Mouse (Mus musculus) stomach, embryonic 14.5 days (tissue): Measurements from ENCODE around the gene Lbh. TPM values are rescaled to one million over a fixed set of nuclear protein-coding genes. Genes with fewer than 3 reads are reported as not detected.

Experiments
- ATAC-seq: fragments of 200-750 bp; cut with Nextera tagmentation; 2 replicates; pipeline ENCODE4 v1.8.0; 2017; ENCODE audit warnings: low read depth, moderate TSS enrichment; ENCODE audit not compliant: insufficient number of reproducible peaks, insufficient read depth, low FRiP score
- H3K27ac ChIP-seq: fragments of 300-500 bp; sonication (generic); 2 replicates; pipeline ENCODE4 v1.5.1; 2014; ENCODE audit warnings: mild to moderate bottlenecking, low read length, moderate library complexity, mixed read lengths
- H3K27me3 ChIP-seq: fragments of 300-500 bp; sonication (generic); 2 replicates; pipeline ENCODE4 v1.6.1; 2014; ENCODE audit warnings: low read length, control low read depth, mixed read lengths; ENCODE audit not compliant: control insufficient read depth, insufficient read depth
- H3K36me3 ChIP-seq: fragments of 300-500 bp; sonication (generic); 2 replicates; pipeline ENCODE4 v1.6.1; 2014; ENCODE audit warnings: mild to moderate bottlenecking, control low read depth, low read length, moderate library complexity, mixed read lengths; ENCODE audit not compliant: control insufficient read depth, insufficient read depth
- H3K4me1 ChIP-seq: fragments of 300-500 bp; sonication (generic); 2 replicates; pipeline ENCODE4 v1.6.1; 2014; ENCODE audit warnings: low read length, control low read depth, mixed read lengths; ENCODE audit not compliant: control insufficient read depth, insufficient read depth
- H3K4me2 ChIP-seq: fragments of 300-500 bp; sonication (generic); replicated peaks from 2 replicates; pipeline ENCODE4 v1.6.1; 2014; ENCODE audit warnings: low read depth, low read length, control low read depth
- H3K4me3 ChIP-seq: fragments of 300-500 bp; sonication (generic); 2 replicates; pipeline ENCODE4 v1.5.1; 2014; ENCODE audit warnings: low read depth, low read length, control low read depth
- H3K9ac ChIP-seq: fragments of 300-500 bp; sonication (generic); replicated peaks from 2 replicates; pipeline ENCODE4 v1.6.1; 2014; ENCODE audit warnings: low read depth, mild to moderate bottlenecking, control low read depth, low read length, moderate library complexity, mixed read lengths
- H3K9me3 ChIP-seq: fragments of 300-500 bp; sonication (generic); 2 replicates; pipeline ENCODE4 v1.6.1; 2016; ENCODE audit warnings: low read depth, low read length, control low read depth; ENCODE audit not compliant: control insufficient read depth
- WGBS: fragments of 180-500 bp; shearing (Covaris S2); extraction: QIAGEN DNeasy Blood & Tissue Kit; methylation state at CpG from one replicate; pipeline ENCODE4 v1.1.7; 2014; 5-methylcytosine and 5-hydroxymethylcytosine counted together
- polyA plus RNA-seq: library from polyadenylated mRNA; unstranded; fragments of >200 nt; fragmentation: Nextera tagmentation; extraction: Ambion mirVana; gene quantifications from 2 replicates; pipeline ENCODE4 v1.2.1, GENCODE M21; 2014

The Lbh gene
- polyA plus RNA-seq, 1 experiment from 2014 or later: 4.6 TPM

- no peak for ATAC-seq
- H3K36me3 ChIP-seq: no peaks in the 10 kb centered on the region
- WGBS: 70% methylated on average over 6 of the region's 6 CpGs
Observed at GRCm38 (mm10) chr17:72951331-72951730, 33.2 kb downstream of the Lbh start.

GRCm38 (mm10) chr17:72953811-72954685, 35.9 kb downstream of the Lbh start:
- Histone ChIP-seq H3K4me2 (no peak overlapping the region), H3K27ac (no peak overlapping the region), H3K9ac (no peak overlapping the region), H3K36me3 (no peaks in the 10 kb centered on the region), H3K27me3 (no peaks in the 10 kb centered on the region), H3K9me3 (no peaks in the 10 kb centered on the region), H3K4me1 (peaks cover 5% of the 10 kb centered on the region; the same call in 1 of the 2 replicates), H3K4me3 (no peak overlapping the region)
- 61% methylated on average over 6 of the region's 6 CpGs for WGBS
- no peak for ATAC-seq

More at GRCm38 (mm10) chr17:72951331-72951730, 33.2 kb downstream of the Lbh start:
- Histone ChIP-seq H3K9me3 (no peaks in the 10 kb centered on the region), H3K27ac (no peak overlapping the region), H3K9ac (no peak overlapping the region), H3K4me3 (no peak overlapping the region), H3K27me3 (no peaks in the 10 kb centered on the region), H3K4me1 (peaks cover 5% of the 10 kb centered on the region; the same call in 1 of the 2 replicates), H3K4me2 (no peak overlapping the region)

GRCm38 (mm10) chr17:72955534-72955933, 37.4 kb downstream of the Lbh start:
- no peaks in the 10 kb centered on the region for H3K9me3 ChIP-seq
- WGBS: 45% methylated on average over 2 of the region's 2 CpGs
- no peak for ATAC-seq
- no peaks in the 10 kb centered on the region for H3K27me3 ChIP-seq
- peaks cover 5% of the 10 kb centered on the region; the same call in 1 of the 2 replicates for H3K4me1 ChIP-seq
- H3K9ac ChIP-seq: no peak overlapping the region
- no peak overlapping the region for H3K4me2 ChIP-seq
- no peaks in the 10 kb centered on the region for H3K36me3 ChIP-seq
- H3K4me3 ChIP-seq: no peak overlapping the region
- H3K27ac ChIP-seq: no peak overlapping the region

GRCm38 (mm10) chr17:72957016-72957415, 38.9 kb downstream of the Lbh start:
- peaks cover 5% of the 10 kb centered on the region; the same call in 1 of the 2 replicates for H3K4me1 ChIP-seq
- no peak for ATAC-seq
- H3K9ac ChIP-seq: no peak overlapping the region
- WGBS: 84% methylated on average over 6 of the region's 6 CpGs
- H3K9me3 ChIP-seq: no peaks in the 10 kb centered on the region
- no peaks in the 10 kb centered on the region for H3K36me3 ChIP-seq
- no peak overlapping the region for H3K4me2 ChIP-seq
- H3K4me3 ChIP-seq: no peak overlapping the region
- H3K27ac ChIP-seq: no peak overlapping the region
- no peaks in the 10 kb centered on the region for H3K27me3 ChIP-seq

- no peak for ATAC-seq
- Histone ChIP-seq H3K4me2 (no peak overlapping the region), H3K36me3 (no peaks in the 10 kb centered on the region), H3K9ac (no peak overlapping the region), H3K4me1 (peaks cover 5% of the 10 kb centered on the region; the same call in 1 of the 2 replicates), H3K27ac (no peak overlapping the region), H3K9me3 (no peaks in the 10 kb centered on the region), H3K27me3 (no peaks in the 10 kb centered on the region), H3K4me3 (no peak overlapping the region)
- 90% methylated on average over 5 of the region's 5 CpGs for WGBS
Observed at GRCm38 (mm10) chr17:72958886-72959285, 40.8 kb downstream of the Lbh start.

- WGBS: 63% methylated on average over 5 of the region's 5 CpGs
- no peaks in the 10 kb centered on the region for H3K27me3 ChIP-seq
- H3K4me3 ChIP-seq: no peak overlapping the region
- H3K9ac ChIP-seq: no peak overlapping the region
- no peaks in the 10 kb centered on the region for H3K36me3 ChIP-seq
- H3K27ac ChIP-seq: no peak overlapping the region
- peaks cover 5% of the 10 kb centered on the region; the same call in 1 of the 2 replicates for H3K4me1 ChIP-seq
- H3K9me3 ChIP-seq: no peaks in the 10 kb centered on the region
- no peak overlapping the region for H3K4me2 ChIP-seq
- no peak for ATAC-seq
Observed at GRCm38 (mm10) chr17:72959497-72960039, 41.5 kb downstream of the Lbh start.

- Histone ChIP-seq H3K9ac (no peak overlapping the region), H3K4me2 (no peak overlapping the region), H3K9me3 (no peaks in the 10 kb centered on the region), H3K4me1 (peaks cover 5% of the 10 kb centered on the region; the same call in 1 of the 2 replicates), H3K27me3 (no peaks in the 10 kb centered on the region), H3K27ac (no peak overlapping the region), H3K36me3 (no peaks in the 10 kb centered on the region), H3K4me3 (no peak overlapping the region)
- no peak for ATAC-seq
- WGBS: 93% methylated on average over 4 of the region's 4 CpGs
Observed at GRCm38 (mm10) chr17:72960243-72960642, 42.1 kb downstream of the Lbh start.

- no peaks in the 10 kb centered on the region for H3K27me3 ChIP-seq
- ATAC-seq: no peak
- H3K4me3 ChIP-seq: no peak overlapping the region
- WGBS: 78% methylated on average over 2 of the region's 2 CpGs
- no peak overlapping the region for H3K4me2 ChIP-seq
- no peak overlapping the region for H3K9ac ChIP-seq
- no peak overlapping the region for H3K27ac ChIP-seq
- H3K4me1 ChIP-seq: no peaks in the 10 kb centered on the region
- H3K9me3 ChIP-seq: no peaks in the 10 kb centered on the region
- no peaks in the 10 kb centered on the region for H3K36me3 ChIP-seq
Observed at GRCm38 (mm10) chr17:72960873-72961272, 42.8 kb downstream of the Lbh start.
